Mouse (Mus musculus) midbrain, embryonic 14.5 days (tissue): Measurements from ENCODE around the gene Dpp4. TPM values are rescaled to one million over a fixed set of nuclear protein-coding genes. Genes with fewer than 3 reads are reported as not detected.
A peak's percentile ranks its signal among the peaks of the same experiment; 100 is the strongest.

ENCODE experiments used
- ATAC-seq: fragments of 200-750 bp; cut with Nextera tagmentation; 2 replicates; pipeline ENCODE4 v1.8.0; 2017; ENCODE audit warnings: moderate number of reproducible peaks, moderate library complexity; ENCODE audit not compliant: low FRiP score, low TSS enrichment
- DNase-seq: peaks from one replicate; pipeline ENCODE4 v3.0.0-alpha.2; 2015
- H3K27ac ChIP-seq: fragments of 300-500 bp; sonication (generic); replicated peaks from 2 replicates; pipeline ENCODE4 v1.5.1; 2014; ENCODE audit warnings: mild to moderate bottlenecking, low read depth, low read length, moderate library complexity
- H3K27me3 ChIP-seq: fragments of 300-500 bp; sonication (generic); 2 replicates; pipeline ENCODE4 v1.6.1; 2014; ENCODE audit warnings: low read length, control low read depth, mixed read lengths; ENCODE audit not compliant: control insufficient read depth, insufficient read depth
- H3K36me3 ChIP-seq: fragments of 300-500 bp; sonication (generic); 2 replicates; pipeline ENCODE4 v1.6.1; 2014; ENCODE audit warnings: low read length, control low read depth; ENCODE audit not compliant: control insufficient read depth, insufficient read depth
- H3K4me1 ChIP-seq: fragments of 300-500 bp; sonication (generic); 2 replicates; pipeline ENCODE4 v1.6.1; 2014; ENCODE audit warnings: mild to moderate bottlenecking, antibody characterized with exemption, low read length, control low read depth; ENCODE audit not compliant: control insufficient read depth, insufficient read depth
- H3K4me2 ChIP-seq: fragments of 300-500 bp; sonication (generic); 2 replicates; pipeline ENCODE4 v1.6.1; 2014; ENCODE audit warnings: mild to moderate bottlenecking, low read length, moderate library complexity
- H3K4me3 ChIP-seq: fragments of 300-500 bp; sonication (generic); replicated peaks from 2 replicates; pipeline ENCODE4 v1.5.1; 2014; ENCODE audit warnings: low read depth, low read length
- H3K9ac ChIP-seq: fragments of 300-500 bp; sonication (generic); replicated peaks from 2 replicates; pipeline ENCODE4 v1.6.1; 2014; ENCODE audit warnings: mild to moderate bottlenecking, low read length, moderate library complexity
- H3K9me3 ChIP-seq: fragments of 300-500 bp; sonication (generic); 2 replicates; pipeline ENCODE4 v1.6.1; 2016; ENCODE audit warnings: low read length, control low read depth, mixed read lengths; ENCODE audit not compliant: control insufficient read depth
- WGBS: fragments of 180-500 bp; shearing (Covaris S2); extraction: QIAGEN DNeasy Blood & Tissue Kit; methylation state at CpG from one replicate; pipeline ENCODE4 v1.1.7; 2014; 5-methylcytosine and 5-hydroxymethylcytosine counted together
- polyA plus RNA-seq: library from polyadenylated mRNA; unstranded; fragments of >200 nt; fragmentation: Nextera tagmentation; extraction: Ambion mirVana; gene quantifications from 2 replicates; pipeline ENCODE4 v1.2.1, GENCODE M21; 2014

The Dpp4 gene
- polyA plus RNA-seq, 1 experiment from 2014 or later, result 1.5 TPM

DNA sequence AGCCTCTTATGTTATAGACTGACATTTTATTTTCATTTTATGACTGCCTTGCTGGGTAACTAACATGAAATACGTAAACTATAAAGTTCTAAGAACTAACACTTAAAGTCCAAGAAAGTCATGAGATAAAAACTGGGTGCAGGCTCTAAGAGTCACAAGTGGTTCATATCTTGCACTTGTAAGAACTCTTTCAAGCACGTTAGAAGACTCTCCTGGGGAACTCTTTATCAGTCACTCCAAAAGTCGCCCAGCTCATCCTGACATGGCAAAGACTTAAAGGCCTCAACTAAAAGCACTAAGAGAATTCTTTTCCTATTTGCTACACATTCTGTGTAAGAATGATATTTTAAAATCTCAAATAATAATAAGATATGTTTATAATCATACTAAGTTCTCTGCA, 92.5 kb downstream of the Dpp4 start:
- Histone ChIP-seq H3K4me3 (no peak overlapping the region), H3K4me2 (no peak overlapping the region), H3K9me3 (no peaks in the 10 kb centered on the region), H3K4me1 (no peaks in the 10 kb centered on the region), H3K27me3 (no peaks in the 10 kb centered on the region), H3K36me3 (no peaks in the 10 kb centered on the region), H3K9ac (no peak overlapping the region), H3K27ac (no peak overlapping the region)
- ATAC-seq, result no peak
- WGBS, result 89% methylated on average over 3 of the region's 3 CpGs
- DNase-seq, result no peak

DNA sequence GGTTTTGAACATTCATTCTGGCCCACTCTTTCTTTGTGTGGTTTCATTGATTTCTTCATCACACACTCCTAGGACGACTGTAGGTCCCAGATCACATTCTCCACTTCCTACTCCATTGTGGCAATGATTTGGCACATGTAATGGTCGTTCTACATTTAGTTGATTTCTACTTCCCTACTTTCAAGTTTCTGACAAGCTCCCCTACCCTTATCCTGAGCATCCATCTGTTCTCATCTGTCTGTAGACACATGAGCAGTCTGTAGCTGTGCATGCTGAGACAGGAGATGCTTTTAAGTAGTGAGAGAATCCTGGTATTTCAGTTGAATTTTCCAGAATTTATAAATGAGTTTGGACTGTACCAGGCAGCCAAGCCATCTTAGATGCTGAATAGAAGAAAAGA, 95.1 kb downstream of the Dpp4 start:
- Histone ChIP-seq H3K4me1 (no peaks in the 10 kb centered on the region), H3K27ac (no peak overlapping the region), H3K9ac (no peak overlapping the region), H3K27me3 (no peaks in the 10 kb centered on the region), H3K4me2 (no peak overlapping the region), H3K4me3 (no peak overlapping the region), H3K36me3 (no peaks in the 10 kb centered on the region), H3K9me3 (no peaks in the 10 kb centered on the region)
- WGBS, result 66% methylated on average over 2 of the region's 2 CpGs
- DNase-seq, result no peak
- ATAC-seq, result no peak

DNA sequence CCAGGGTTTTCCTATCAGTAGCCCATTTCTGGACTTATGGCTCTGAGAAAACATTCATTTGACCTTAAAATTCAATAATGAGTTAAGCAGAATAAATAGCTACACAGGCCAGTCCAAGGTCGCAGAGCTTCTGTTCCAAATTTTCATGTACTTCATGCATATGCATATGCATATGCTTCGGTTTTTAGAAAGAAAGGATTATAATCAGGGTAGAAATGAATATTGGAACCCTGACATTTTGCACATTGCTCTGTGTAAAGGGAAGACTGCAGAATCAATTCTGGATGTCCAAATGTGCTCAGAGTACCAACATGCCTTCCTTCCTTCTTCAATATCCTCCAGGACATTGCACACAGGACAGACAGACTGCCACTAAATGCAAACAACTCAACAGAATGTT, 104.6 kb downstream of the Dpp4 start:
- no peak overlapping the region for H3K9ac ChIP-seq
- no peaks in the 10 kb centered on the region for H3K36me3 ChIP-seq
- no peaks in the 10 kb centered on the region for H3K9me3 ChIP-seq
- no peak overlapping the region for H3K4me3 ChIP-seq
- no peaks in the 10 kb centered on the region for H3K27me3 ChIP-seq
- no peak overlapping the region for H3K27ac ChIP-seq
- H3K4me1 ChIP-seq, result no peaks in the 10 kb centered on the region
- no peak for DNase-seq
- no peak overlapping the region for H3K4me2 ChIP-seq
- 83% methylated on average over 2 of the region's 2 CpGs for WGBS
- no peak for ATAC-seq

DNA sequence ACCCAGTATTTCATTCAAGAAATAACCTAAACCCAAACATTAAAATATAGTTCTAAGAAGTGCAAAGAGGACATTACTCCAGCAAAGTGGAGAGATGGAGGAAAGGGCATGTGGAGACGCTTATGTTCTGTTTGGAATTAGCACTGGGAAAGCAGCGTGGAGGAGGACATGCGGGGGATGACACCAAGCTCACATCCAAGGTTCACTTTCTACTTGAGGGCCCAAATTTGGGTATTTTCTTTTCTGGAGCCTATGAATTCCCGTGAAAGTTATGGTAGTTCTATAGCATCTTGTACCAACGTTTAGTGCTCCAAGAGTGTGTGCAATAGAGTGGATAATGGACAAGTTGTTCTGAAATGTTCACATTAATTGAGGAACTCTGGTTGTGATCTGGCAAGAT, 105.1 kb downstream of the Dpp4 start:
- no peaks in the 10 kb centered on the region for H3K9me3 ChIP-seq

DNA sequence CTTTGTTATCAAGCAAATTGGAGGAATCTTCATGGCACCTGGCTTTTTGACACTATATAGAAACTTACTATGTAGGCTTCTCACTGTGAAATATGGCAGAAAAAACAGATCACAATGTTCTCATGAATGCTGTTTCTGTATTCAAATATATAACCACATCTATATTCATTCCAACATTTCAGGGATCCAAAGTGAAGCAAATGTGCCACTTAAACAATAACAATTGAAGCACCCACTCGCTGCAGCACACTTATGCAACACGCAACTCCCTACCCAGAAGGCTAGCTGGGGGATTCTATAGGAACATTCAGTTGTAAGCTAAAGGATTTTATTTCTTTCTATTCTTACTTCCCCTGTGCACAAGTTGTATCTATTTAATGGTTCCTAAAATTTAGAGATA, 110.3 kb downstream of the Dpp4 start:
- no peaks in the 10 kb centered on the region for H3K9me3 ChIP-seq
- H3K4me1 ChIP-seq, result no peaks in the 10 kb centered on the region
- no peak overlapping the region for H3K27ac ChIP-seq
- no peaks in the 10 kb centered on the region for H3K27me3 ChIP-seq
- no peak overlapping the region for H3K4me3 ChIP-seq
- DNase-seq (no peak), ATAC-seq (no peak)
- no peak overlapping the region for H3K9ac ChIP-seq
- no peaks in the 10 kb centered on the region for H3K36me3 ChIP-seq
- 92% methylated on average over 2 of the region's 2 CpGs for WGBS
- no peak overlapping the region for H3K4me2 ChIP-seq

More for the DNA sequence above, 105.1 kb downstream of the Dpp4 start:
- Histone ChIP-seq H3K36me3 (no peaks in the 10 kb centered on the region), H3K4me3 (no peak overlapping the region), H3K4me2 (no peak overlapping the region), H3K9ac (no peak overlapping the region), H3K27ac (no peak overlapping the region), H3K27me3 (no peaks in the 10 kb centered on the region), H3K4me1 (no peaks in the 10 kb centered on the region)
- 95% methylated on average over 5 of the region's 5 CpGs for WGBS
- DNase-seq (no peak), ATAC-seq (no peak)

DNA sequence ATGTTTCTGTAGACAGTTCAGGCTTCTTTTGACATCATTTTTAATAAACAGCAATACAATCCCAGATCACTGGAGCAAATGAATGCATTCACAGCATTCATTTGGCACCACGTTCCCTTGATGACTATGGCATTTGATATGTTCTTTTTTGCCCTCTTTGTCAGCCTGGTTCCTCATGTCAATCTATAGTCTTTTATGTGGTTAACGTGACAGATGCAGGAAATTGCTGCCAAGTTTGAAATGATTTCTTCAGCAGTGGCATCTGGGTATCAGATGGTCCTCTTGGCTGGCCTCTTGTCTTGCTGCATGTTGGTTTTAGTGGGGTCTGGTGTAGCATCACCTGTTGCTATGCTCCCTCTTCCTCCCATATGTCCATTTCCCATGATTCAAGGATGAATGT, 118.2 kb downstream of the Dpp4 start:
- ATAC-seq, result no peak
- H3K4me3 ChIP-seq, result no peak overlapping the region
- 33% methylated on average over 2 of the region's 2 CpGs for WGBS
- no peaks in the 10 kb centered on the region for H3K9me3 ChIP-seq
- no peak overlapping the region for H3K27ac ChIP-seq
- H3K4me1 ChIP-seq, result no peaks in the 10 kb centered on the region
- H3K27me3 ChIP-seq, result no peaks in the 10 kb centered on the region
- H3K4me2 ChIP-seq, result no peak overlapping the region
- H3K36me3 ChIP-seq, result no peaks in the 10 kb centered on the region
- peak; percentile 4 for DNase-seq
- H3K9ac ChIP-seq, result no peak overlapping the region

DNA sequence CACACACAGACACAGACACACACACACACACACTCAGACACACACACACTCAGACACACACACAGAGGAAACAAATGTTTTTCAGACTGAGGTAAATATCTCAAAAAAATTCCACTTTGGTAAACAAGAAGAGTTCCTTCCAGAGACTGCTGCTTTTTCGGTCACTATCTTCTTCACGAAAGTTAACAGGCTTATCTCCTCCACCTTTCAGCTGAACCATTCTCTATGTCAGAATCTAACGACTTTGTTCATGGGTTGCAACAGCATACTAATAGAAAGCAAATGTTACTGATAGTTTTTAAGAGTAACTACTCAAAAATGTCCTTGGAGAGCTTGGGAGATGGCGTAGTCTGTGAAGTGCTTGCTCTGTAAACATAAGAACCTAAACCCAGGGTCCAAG, 124.5 kb downstream of the Dpp4 start:
- Histone ChIP-seq H3K27me3 (no peaks in the 10 kb centered on the region), H3K4me2 (no peak overlapping the region), H3K27ac (no peak overlapping the region), H3K36me3 (no peaks in the 10 kb centered on the region), H3K9ac (no peak overlapping the region), H3K9me3 (no peaks in the 10 kb centered on the region), H3K4me1 (no peaks in the 10 kb centered on the region), H3K4me3 (no peak overlapping the region)
- no peak for ATAC-seq
- DNase-seq, result no peak
- 71% methylated on average over 4 of the region's 4 CpGs for WGBS

DNA sequence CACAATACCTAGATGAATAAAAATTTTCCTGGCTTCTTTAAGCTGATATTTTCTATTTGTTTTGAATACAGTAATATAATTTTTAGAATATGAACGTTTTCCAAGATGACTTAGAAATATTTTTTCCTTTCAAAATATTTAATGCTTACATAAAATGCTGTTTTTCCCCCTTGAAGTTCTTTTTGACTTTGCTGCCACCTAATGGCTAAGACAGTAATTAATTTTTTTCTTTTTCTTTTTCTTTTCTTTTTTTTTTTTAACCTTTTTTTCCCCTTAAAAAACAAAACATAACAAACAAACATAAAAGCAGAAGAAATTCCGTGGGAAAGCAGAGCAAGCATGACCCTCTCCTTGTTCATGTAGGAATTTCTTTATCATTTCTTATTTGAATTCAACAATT, 126.2 kb downstream of the Dpp4 start:
- Histone ChIP-seq H3K9ac (no peak overlapping the region), H3K4me2 (no peak overlapping the region), H3K27ac (no peak overlapping the region), H3K4me3 (no peak overlapping the region), H3K4me1 (no peaks in the 10 kb centered on the region), H3K36me3 (no peaks in the 10 kb centered on the region), H3K27me3 (no peaks in the 10 kb centered on the region), H3K9me3 (no peaks in the 10 kb centered on the region)
- no peak for ATAC-seq
- DNase-seq, result peak; percentile 62
- WGBS, result 3% methylated on average over 2 of the region's 2 CpGs

DNA sequence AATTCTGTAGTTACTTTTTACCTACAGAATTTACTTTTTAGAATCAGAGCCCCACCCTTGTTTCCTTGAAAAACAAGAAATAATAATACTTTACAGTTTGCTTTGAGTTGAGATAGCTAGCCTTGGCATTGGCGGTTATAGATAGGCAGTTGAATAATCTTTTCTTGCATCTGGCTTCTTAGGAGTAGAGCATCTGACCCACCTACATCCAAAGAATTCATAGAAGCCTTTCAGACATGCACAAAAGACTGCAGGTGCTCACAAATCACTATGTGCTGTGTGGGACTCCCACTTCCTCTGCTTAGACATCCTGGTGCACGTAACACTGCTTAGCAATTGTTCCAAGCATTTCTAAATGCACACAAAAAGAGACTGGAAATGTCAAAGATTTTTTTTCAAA, 127.0 kb downstream of the Dpp4 start:
- no peaks in the 10 kb centered on the region for H3K9me3 ChIP-seq
- no peaks in the 10 kb centered on the region for H3K27me3 ChIP-seq
- H3K4me2 ChIP-seq, result no peak overlapping the region
- no peak for DNase-seq
- H3K4me3 ChIP-seq, result no peak overlapping the region
- H3K27ac ChIP-seq, result no peak overlapping the region
- ATAC-seq, result no peak
- H3K36me3 ChIP-seq, result no peaks in the 10 kb centered on the region
- no peak overlapping the region for H3K9ac ChIP-seq
- no peaks in the 10 kb centered on the region for H3K4me1 ChIP-seq
- 86% methylated on average over 2 of the region's 2 CpGs for WGBS
